Comparison of ENCODE assay signal across 12 mouse cellular contexts in the genomic region with DNA sequence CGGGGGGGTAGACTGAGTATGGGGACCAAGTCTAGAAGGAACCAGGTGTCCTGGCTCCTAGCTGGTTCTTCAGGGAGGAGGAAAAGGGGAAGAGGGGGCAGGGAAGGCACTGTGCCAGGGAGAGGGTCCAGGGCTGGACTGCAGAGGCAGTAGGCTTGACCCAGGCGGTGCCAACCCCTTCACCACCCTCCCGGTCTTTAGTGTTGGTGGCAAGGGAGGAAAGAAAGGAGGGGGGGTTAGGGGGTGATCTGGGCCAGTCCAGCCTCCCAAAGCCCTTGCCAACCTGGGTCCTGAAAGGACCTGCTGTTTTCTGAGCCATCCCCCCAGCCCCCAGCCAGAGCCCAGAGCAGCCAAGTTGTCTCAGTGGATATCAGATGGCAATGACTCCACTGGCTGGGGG. TPM values are rescaled to one million over a fixed set of nuclear protein-coding genes. Genes with fewer than 3 reads are reported as not detected.
A peak's percentile ranks its signal among the peaks of the same experiment; 100 is the strongest.
DNase-seq lines count a peak whose midpoint lies in the region; ATAC-seq lines count a peak whose summit lies in the region.
"Had no signal": no experiment of that assay in that cellular context is flagged by ENCODE, and none has a peak within 500 bp of the region (broad histone marks: within the 10 kb centered on the region; RNA-seq: fewer than 3 reads in every experiment).

No protein-coding gene starts in this region.

- ATAC-seq in hindbrain, embryonic 13.5 days (ENCODE audit: low FRiP score) = peak; percentile 67
- ATAC-seq in midbrain, embryonic 13.5 days = peak; percentile 57
- ATAC-seq in intestine, embryonic 16.5 days = no peak
- ATAC-seq: Patski had no signal

- H3K27ac ChIP-seq in hindbrain, embryonic 13.5 days = peak overlapping the region; percentile 37; the same call in 1 of the 2 replicates
- H3K27ac ChIP-seq in midbrain, embryonic 13.5 days = no peak overlapping the region
- no peak overlapping the region for H3K27ac ChIP-seq in intestine, embryonic 16.5 days (ENCODE audit: low read length)
- H3K27ac ChIP-seq: macrophage had no signal

- intact Hi-C loops in gastrocnemius, postnatal 14 days (cut with DNase I; ENCODE audit: low total_unique reads) = no loop called here
- intact Hi-C loops in heart, postnatal 25 days (cut with DNase I) = no loop called here

- DNase-seq in cerebellum, adult 11-12 months = peak; percentile 72
- DNase-seq in cerebellum, postnatal 36 days = no peak
- peak; percentile 93 for DNase-seq in brain, adult 2 months (ENCODE audit: low read depth, low spot score)
- DNase-seq in gastrocnemius, postnatal 14 days = no peak
- DNase-seq in heart, postnatal 25 days (ENCODE audit: low spot score) = no peak
- DNase-seq: heart, postnatal 36 days had no signal

- H3K9ac ChIP-seq in hindbrain, embryonic 13.5 days = 0 out of 2 replicates have a peak overlapping the region, but pooled peaks have one; percentile 29
- no peak overlapping the region for H3K9ac ChIP-seq in midbrain, embryonic 13.5 days (replicated peaks)
- H3K9ac ChIP-seq in intestine, embryonic 16.5 days (ENCODE audit: low read depth, low read length) = no peak overlapping the region

- no peaks in the 10 kb centered on the region for H3K9me3 ChIP-seq in hindbrain, embryonic 13.5 days
- H3K9me3 ChIP-seq in midbrain, embryonic 13.5 days = no peaks in the 10 kb centered on the region
- no peaks in the 10 kb centered on the region for H3K9me3 ChIP-seq in intestine, embryonic 16.5 days (ENCODE audit: control insufficient read depth, low read length)

- H3K27me3 ChIP-seq in hindbrain, embryonic 13.5 days = peaks cover 19% of the 10 kb centered on the region; the same call in 1 of the 2 replicates
- peaks cover 22% of the 10 kb centered on the region for H3K27me3 ChIP-seq in midbrain, embryonic 13.5 days
- H3K27me3 ChIP-seq in intestine, embryonic 16.5 days (replicated peaks; ENCODE audit: control insufficient read depth, insufficient read depth, low read length) = peaks cover 36% of the 10 kb centered on the region

- peaks cover 34% of the 10 kb centered on the region for H3K4me1 ChIP-seq in hindbrain, embryonic 13.5 days (replicated peaks)
- H3K4me1 ChIP-seq in midbrain, embryonic 13.5 days (replicated peaks) = peaks cover 23% of the 10 kb centered on the region
- H3K4me1 ChIP-seq in intestine, embryonic 16.5 days (ENCODE audit: control insufficient read depth, insufficient read depth, low read length) = peaks cover 11% of the 10 kb centered on the region

- 66% methylated on average over 3 of the region's 3 CpGs for WGBS in hindbrain, embryonic 13.5 days
- 86% methylated on average over 2 of the region's 3 CpGs for WGBS in midbrain, embryonic 13.5 days
- 79% methylated on average over 3 of the region's 3 CpGs for WGBS in intestine, embryonic 16.5 days

- H3K4me2 ChIP-seq in hindbrain, embryonic 13.5 days = peak overlapping the region; percentile 58
- peak overlapping the region; percentile 68 for H3K4me2 ChIP-seq in midbrain, embryonic 13.5 days (replicated peaks)
- no peak overlapping the region for H3K4me2 ChIP-seq in intestine, embryonic 16.5 days (ENCODE audit: low read depth, low read length)

- peak overlapping the region; percentile 48; the same call in 1 of the 2 replicates for H3K4me3 ChIP-seq in hindbrain, embryonic 13.5 days
- H3K4me3 ChIP-seq in midbrain, embryonic 13.5 days (replicated peaks) = 0 out of 2 replicates have a peak overlapping the region, but pooled peaks have one; percentile 6
- no peak overlapping the region for H3K4me3 ChIP-seq in intestine, embryonic 16.5 days (ENCODE audit: low read length)

- H3K36me3 ChIP-seq in hindbrain, embryonic 13.5 days = no peaks in the 10 kb centered on the region
- H3K36me3 ChIP-seq in midbrain, embryonic 13.5 days = no peaks in the 10 kb centered on the region
- no peaks in the 10 kb centered on the region for H3K36me3 ChIP-seq in intestine, embryonic 16.5 days (ENCODE audit: control insufficient read depth, insufficient read depth, low read length)

RNA-seq across cellular contexts. Expression of gene Kcnj10, which starts 1.7 kb away (rescaled TPM):
- polyA plus RNA-seq in hindbrain, embryonic 13.5 days (2015; fragmentation: Nextera tagmentation; extraction: Ambion mirVana) = 1.6 and 1.7 TPM in 2 replicates
- 0.98 TPM in 2 replicates for polyA plus RNA-seq in midbrain, embryonic 13.5 days (2015; fragmentation: Nextera tagmentation; extraction: Ambion mirVana)
- under 1 TPM; 0.29 to 0.96 TPM for total RNA-seq in gastrocnemius, postnatal 14 days (2021)
- under 1 TPM; 0.10 to 0.14 TPM for total RNA-seq in heart, postnatal 25 days (2021)
- polyA plus RNA-seq in intestine, embryonic 16.5 days (2015; fragmentation: Nextera tagmentation; extraction: Ambion mirVana) = 0.07 and 0.10 TPM in 2 replicates

RNA-seq across cellular contexts. Expression of gene Kcnj9, which starts 13.6 kb away (rescaled TPM):
- 2.2 and 2.5 TPM in 2 replicates for polyA plus RNA-seq in hindbrain, embryonic 13.5 days (2015; fragmentation: Nextera tagmentation; extraction: Ambion mirVana)
- polyA plus RNA-seq in midbrain, embryonic 13.5 days (2015; fragmentation: Nextera tagmentation; extraction: Ambion mirVana) = 3.6 and 3.9 TPM in 2 replicates
- not detected for total RNA-seq in gastrocnemius, postnatal 14 days (2021)
- total RNA-seq in heart, postnatal 25 days (2021) = under 1 TPM in 1 of 2 experiments, not detected in 1; 0.06 TPM
- polyA plus RNA-seq in intestine, embryonic 16.5 days (2015; fragmentation: Nextera tagmentation; extraction: Ambion mirVana) = not detected in 2 replicates
- total RNA-seq: heart, postnatal 36 days had no signal
- polyA plus RNA-seq: limb, embryonic 11.5 days had no signal

RNA-seq across cellular contexts. Expression of gene Pigm, which starts 33.6 kb away (rescaled TPM):
- 4.7 and 4.9 TPM in 2 replicates for polyA plus RNA-seq in hindbrain, embryonic 13.5 days (2015; fragmentation: Nextera tagmentation; extraction: Ambion mirVana)
- polyA plus RNA-seq in midbrain, embryonic 13.5 days (2015; fragmentation: Nextera tagmentation; extraction: Ambion mirVana) = 4.9 and 5.7 TPM in 2 replicates
- 1 to 10 TPM; 4.4 to 4.8 TPM for total RNA-seq in gastrocnemius, postnatal 14 days (2021)
- total RNA-seq in heart, postnatal 25 days (2021) = 1 to 10 TPM; 4.4 to 4.5 TPM
- polyA plus RNA-seq in intestine, embryonic 16.5 days (2015; fragmentation: Nextera tagmentation; extraction: Ambion mirVana) = 5.0 and 5.6 TPM in 2 replicates

RNA-seq across cellular contexts. Expression of gene Atp1a2, which starts 44.9 kb away (rescaled TPM):
- 41.5 and 42.3 TPM in 2 replicates for polyA plus RNA-seq in hindbrain, embryonic 13.5 days (2015; fragmentation: Nextera tagmentation; extraction: Ambion mirVana)
- polyA plus RNA-seq in midbrain, embryonic 13.5 days (2015; fragmentation: Nextera tagmentation; extraction: Ambion mirVana) = 25.3 and 25.8 TPM in 2 replicates
- total RNA-seq in gastrocnemius, postnatal 14 days (2021) = 1,000 to 10,000 TPM in 1 of 2 experiments, 100 to 1,000 TPM in 1; 826 to 1,026 TPM
- 100 to 1,000 TPM; 600 to 610 TPM for total RNA-seq in heart, postnatal 25 days (2021)
- polyA plus RNA-seq in intestine, embryonic 16.5 days (2015; fragmentation: Nextera tagmentation; extraction: Ambion mirVana) = 3.1 and 3.2 TPM in 2 replicates
- polyA plus RNA-seq: macrophage had no signal

Comparison
In these comparisons a context has a peak if more than half of its experiments do, and no peak if none do; other contexts are left out.
1. DNase-seq: peak in cerebellum, adult 11-12 months (single experiment) and brain, adult 2 months (single experiment); none in cerebellum, postnatal 36 days (0 of 2), gastrocnemius, postnatal 14 days (single experiment) and heart, postnatal 25 days (single experiment).